Mouse (Mus musculus): ENCODE data around the gene Trhde.

- TF ChIP-seq POLR2A (IDR thresholded peaks at IDR 0.05; ENCODE audit: control insufficient read depth, low read depth, low read length) (no peak), CTCF (IDR thresholded peaks at IDR 0.05; ENCODE audit: control insufficient read depth, insufficient read depth, insufficient replicate concordance, low read depth, low read length) (no peak)
Measured at GRCm38 (mm10) chr10:114759240-114759639, 42.9 kb downstream of the Trhde start.
